Mouse (Mus musculus) adrenal gland, postnatal 14 days (tissue): Measurements from ENCODE around the gene Gdpd4. TPM values are rescaled to one million over a fixed set of nuclear protein-coding genes. Genes with fewer than 3 reads are reported as not detected.

ENCODE experiments used
- DNase-seq: peaks from one replicate; pipeline ENCODE4 v3.0.0; 2021; ENCODE audit warnings: mixed read lengths
- long read RNA-seq, 2 experiments: library from polyadenylated mRNA; stranded (forward); transcript quantifications; one replicate each; pipeline ENCODE4 v2.0.0; 2021
- total RNA-seq: library from RNA; stranded (reverse); gene quantifications from 2 replicates; pipeline ENCODE4 v1.2.3, GENCODE M21; 2021

Gene Gdpd4
- total RNA-seq = not detected in 2 replicates
- long read RNA-seq, experiment 1 = 0 reads
- long read RNA-seq, experiment 2 = 0 reads

GRCm38 (mm10) chr7:97919742-97920141 lies at the start of gene Gdpd4:
Gene Gdpd4 (plus strand): TSS chr7:97919955.
- DNase-seq = no peak

DNA sequence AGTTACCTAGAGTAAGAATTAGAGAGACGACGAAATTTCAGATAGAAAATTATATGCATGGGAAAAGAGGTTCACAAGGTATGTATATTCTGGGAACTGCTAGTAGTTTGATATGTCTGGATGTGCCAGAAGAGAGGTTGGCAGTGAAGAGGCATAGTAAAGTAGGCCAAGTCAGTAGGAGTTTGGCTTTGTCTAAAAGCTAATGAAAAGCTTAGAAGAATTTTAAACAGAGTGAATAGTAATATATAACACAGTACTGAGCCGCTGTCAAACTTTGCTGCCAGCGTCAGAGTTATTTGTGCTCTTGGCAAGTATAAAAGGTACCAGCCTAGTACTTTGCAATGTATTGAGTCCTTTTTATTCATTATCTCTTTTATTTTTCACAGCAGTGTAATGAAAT lies 47.4 kb upstream of the Gdpd4 start:
- no peak for DNase-seq

GRCm38 (mm10) chr7:97873317-97873716 lies 46.4 kb upstream of the Gdpd4 start:
- DNase-seq = no peak

GRCm38 (mm10) chr7:97877846-97878538 lies 41.8 kb upstream of the Gdpd4 start:
- DNase-seq = no peak

- DNase-seq = no peak
These were observed 8.1 kb upstream of the Gdpd4 start for GRCm38 (mm10) chr7:97911646-97912045.

- DNase-seq = no peak
These were observed 4.8 kb upstream of the Gdpd4 start for GRCm38 (mm10) chr7:97914833-97915516.

- no peak for DNase-seq
These were observed 6.1 kb downstream of the Gdpd4 start for GRCm38 (mm10) chr7:97925819-97926218.

DNA sequence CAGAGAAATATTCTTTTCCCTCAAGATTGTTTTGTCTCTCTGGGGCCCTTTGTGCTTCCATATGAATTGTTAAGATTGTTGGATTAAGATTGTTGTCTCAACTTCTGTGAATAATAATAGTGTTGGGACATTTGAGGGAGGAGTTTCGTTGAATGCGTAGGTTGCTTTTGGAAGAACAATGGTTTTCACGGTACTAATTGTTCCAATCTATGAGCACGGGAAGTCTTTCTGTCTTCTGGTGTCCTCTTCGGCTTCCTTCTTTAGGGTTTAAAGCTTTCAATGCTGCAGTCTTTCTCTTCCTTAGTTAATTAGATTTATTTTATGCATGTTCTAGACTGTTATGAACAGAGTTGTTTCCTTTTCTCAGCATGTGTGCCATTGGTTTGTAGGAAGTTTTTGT lies 7.2 kb downstream of the Gdpd4 start:
- no peak for DNase-seq

DNA sequence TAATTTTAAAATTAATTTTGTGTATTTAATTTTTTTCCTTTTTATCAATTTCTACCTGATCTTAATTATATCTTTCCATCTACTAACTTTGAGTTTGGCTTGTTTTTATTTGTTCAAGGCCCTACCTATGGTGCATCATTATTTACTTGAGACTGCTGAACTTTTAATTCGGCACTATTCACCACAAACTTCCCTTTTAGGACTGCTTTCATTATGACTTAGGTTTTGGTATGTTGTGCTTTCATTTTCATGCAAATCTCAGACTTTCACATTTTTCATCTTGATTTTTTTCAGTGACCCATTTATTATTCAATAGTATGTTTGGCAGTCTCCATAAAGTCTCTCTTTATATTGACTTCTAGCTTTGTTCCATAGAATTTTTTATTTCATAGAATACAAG lies 24.7 kb downstream of the Gdpd4 start:
- no peak for DNase-seq

DNA sequence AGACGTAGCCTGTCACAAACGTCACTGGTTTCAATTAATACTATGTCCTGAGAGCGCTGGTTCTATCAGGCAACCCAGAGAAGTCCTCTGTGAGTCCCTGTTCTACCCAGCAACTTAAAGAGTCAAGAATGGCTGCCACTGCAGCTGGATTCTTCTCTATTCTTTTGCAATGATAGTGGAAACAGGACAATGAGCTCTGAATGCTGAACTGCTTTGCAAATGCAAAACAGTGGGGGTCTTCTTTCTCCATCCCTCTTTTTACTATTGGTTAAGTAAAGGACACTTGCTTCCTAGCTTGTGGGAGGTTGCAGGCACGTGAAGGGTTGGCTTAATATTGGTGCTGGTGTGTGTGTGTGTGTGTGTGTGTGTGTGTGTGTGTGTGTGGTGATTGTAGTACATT lies 52.7 kb downstream of the Gdpd4 start:
- DNase-seq = no peak

DNA sequence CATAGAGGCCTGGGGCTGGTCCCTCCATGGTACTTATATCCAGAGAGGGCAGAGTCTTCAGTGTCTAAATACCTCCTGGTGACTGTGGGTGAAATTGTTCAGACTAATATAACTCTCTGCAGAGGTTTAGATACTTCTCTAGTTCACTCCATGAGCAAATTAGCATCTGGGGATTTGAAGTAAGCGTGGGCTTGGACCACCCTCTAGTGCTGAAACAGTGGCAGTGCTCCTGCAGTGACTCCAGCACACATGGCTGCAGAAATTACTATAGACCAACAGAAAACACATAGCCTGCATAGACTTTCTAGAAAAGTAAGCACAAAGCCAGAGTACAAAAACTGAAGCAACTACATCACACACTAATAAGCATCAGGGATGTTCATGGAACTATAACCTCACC lies 57.7 kb downstream of the Gdpd4 start:
- peak; percentile 70 for DNase-seq

- peak; percentile 51 for DNase-seq
These were observed 64.5 kb downstream of the Gdpd4 start for GRCm38 (mm10) chr7:97984108-97984834.

DNA sequence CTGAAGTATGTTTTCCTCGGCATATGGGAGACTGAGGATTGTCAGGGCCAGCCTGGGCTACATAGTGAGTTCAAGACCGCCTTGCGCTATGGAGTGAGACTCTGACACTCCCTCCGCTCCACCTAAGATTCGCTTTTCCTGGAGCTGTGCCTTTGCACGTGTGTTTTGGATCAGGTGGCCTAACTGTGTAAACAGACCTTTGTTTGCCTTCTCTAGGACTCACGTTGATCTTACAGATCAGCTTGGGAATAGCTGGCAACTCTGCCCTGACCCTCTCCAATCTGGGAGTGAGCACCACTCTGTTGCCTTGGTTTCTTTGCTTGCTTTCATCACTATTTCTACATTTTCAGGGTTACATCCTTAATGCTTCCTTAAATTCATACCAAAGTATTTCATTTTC lies 82.9 kb downstream of the Gdpd4 start:
- no peak for DNase-seq

GRCm38 (mm10) chr7:98048101-98048824 lies 128.5 kb downstream of the Gdpd4 start:
- no peak for DNase-seq

- DNase-seq = peak; percentile 83
These were observed 132.2 kb downstream of the Gdpd4 start for GRCm38 (mm10) chr7:98051980-98052379.

- DNase-seq = no peak
These were observed 134.7 kb downstream of the Gdpd4 start for GRCm38 (mm10) chr7:98054461-98054860.

DNA sequence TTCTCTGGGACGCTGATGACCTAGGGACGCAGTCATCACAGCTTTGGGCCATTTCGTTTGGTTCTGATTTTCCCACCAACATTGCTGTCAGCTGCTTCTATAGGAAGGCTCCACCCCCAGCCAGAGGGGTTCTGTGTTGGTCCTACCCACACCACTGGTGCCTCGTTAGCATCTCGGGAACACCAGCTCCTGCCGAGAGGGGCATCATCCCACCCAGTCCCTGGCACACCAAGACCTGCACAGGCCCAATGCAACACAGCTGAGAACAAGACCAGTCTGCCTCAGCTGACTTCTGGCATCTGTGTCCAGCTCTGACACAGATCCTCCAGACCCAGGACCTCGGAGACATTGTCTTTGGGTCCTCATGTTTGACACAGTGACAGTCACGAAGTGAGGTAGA lies 135.2 kb downstream of the Gdpd4 start:
- no peak for DNase-seq

DNA sequence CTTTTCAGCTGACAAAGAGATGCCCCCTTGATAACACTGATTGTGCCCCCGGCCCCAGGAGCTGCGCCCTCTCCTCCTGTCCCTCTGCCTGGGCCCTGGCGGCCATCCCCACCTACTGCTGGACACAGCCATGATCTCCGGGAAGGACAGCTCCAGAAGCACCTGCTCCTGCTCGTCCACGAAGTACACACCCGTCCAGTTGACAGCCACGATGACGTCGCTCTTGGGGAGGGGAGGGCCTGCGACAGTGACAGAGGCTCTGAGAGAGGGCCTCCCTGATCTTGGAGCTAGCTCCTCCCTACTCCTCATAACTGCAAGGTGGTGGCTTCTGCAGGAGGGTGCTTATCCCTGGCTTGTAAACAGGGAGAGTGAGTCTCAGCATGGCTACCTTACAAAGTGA lies 146.5 kb downstream of the Gdpd4 start:
- peak; percentile 4 for DNase-seq

DNA sequence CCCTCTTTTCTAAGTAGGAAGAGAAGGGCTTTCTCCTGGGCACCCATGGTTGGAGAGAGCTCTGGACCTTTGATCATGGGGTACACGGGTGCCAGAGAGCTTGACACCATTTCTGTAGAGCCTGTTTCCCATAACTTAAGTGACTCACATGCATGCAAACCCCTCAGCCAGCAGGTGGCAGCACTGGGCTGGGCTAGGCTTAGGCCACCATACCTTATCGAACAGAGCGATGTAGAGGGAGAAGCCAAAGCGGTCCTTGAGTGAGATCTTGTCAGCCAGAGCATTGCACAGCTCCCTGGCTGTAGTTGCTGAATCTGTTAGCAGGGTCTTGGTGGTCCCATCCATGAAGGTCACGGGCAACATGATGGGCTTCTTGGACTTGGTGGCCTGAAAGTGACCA lies 151.9 kb downstream of the Gdpd4 start:
- DNase-seq = peak; percentile 93

GRCm38 (mm10) chr7:98077453-98077852 lies 157.7 kb downstream of the Gdpd4 start:
- DNase-seq = no peak

GRCm38 (mm10) chr7:98082376-98082775 lies 162.6 kb downstream of the Gdpd4 start:
- DNase-seq = no peak

- DNase-seq = peak; percentile 24
These were observed 165.0 kb downstream of the Gdpd4 start for GRCm38 (mm10) chr7:98084541-98085293.
